Mouse (Mus musculus) myocyte (in vitro differentiated cells): Measurements from ENCODE around the gene Tcl1b5.
"Not testable (repeated sequence)": the region's sequence is repeated elsewhere in the genome, so short reads cannot be mapped to it uniquely, and the experiment has no call there.

ENCODE experiments used
- E2F4 ChIP-seq: IDR thresholded peaks from one replicate; pipeline ENCODE4 v1.6.1; 2011; ENCODE audit warnings: mild to moderate bottlenecking, control low read depth, moderate library complexity; ENCODE audit not compliant: insufficient read depth
- MAX ChIP-seq: IDR thresholded peaks from one replicate; pipeline ENCODE4 v1.6.1; 2011; ENCODE audit warnings: low read depth, mild to moderate bottlenecking, control low read depth
- MYOD1 ChIP-seq, 3 experiments: IDR thresholded peaks; one replicate each; pipeline ENCODE4 v1.6.1; 2011; ENCODE audit warnings: control low read depth in 2 of 3, low read depth in 2 of 3, mild to moderate bottlenecking in 2 of 3, moderate library complexity in 1 of 3; ENCODE audit not compliant: insufficient read length in 2 of 3, control insufficient read depth in 1 of 3
- MYOG ChIP-seq, 3 experiments: IDR thresholded peaks; one replicate each; pipeline ENCODE4 v1.6.1; 2011; ENCODE audit warnings: control low read depth in 2 of 3, low read depth in 2 of 3, mild to moderate bottlenecking in 2 of 3; ENCODE audit not compliant: insufficient read length in 2 of 3, control insufficient read depth in 1 of 3, insufficient read depth in 1 of 3
- POLR2A ChIP-seq: IDR thresholded peaks from one replicate; pipeline ENCODE4 v1.6.1; 2011; ENCODE audit warnings: low read depth, mild to moderate bottlenecking, control low read depth, moderate library complexity; ENCODE audit not compliant: insufficient read length
- POLR2AphosphoS2 ChIP-seq: IDR thresholded peaks from one replicate; pipeline ENCODE4 v1.6.1; 2011; ENCODE audit warnings: low read depth, control low read depth; ENCODE audit not compliant: insufficient read length
- TCF12 ChIP-seq: IDR thresholded peaks from one replicate; pipeline ENCODE4 v1.6.1; 2011; ENCODE audit warnings: mild to moderate bottlenecking, control low read depth; ENCODE audit not compliant: poor library complexity, insufficient read depth, severe bottlenecking
- USF1 ChIP-seq: IDR thresholded peaks from one replicate; pipeline ENCODE4 v1.6.1; 2011; ENCODE audit warnings: low read depth, mild to moderate bottlenecking, control low read depth, moderate library complexity

GRCm38 (mm10) chr12:105199684-105200497 is 23.7 kb downstream of the Tcl1b5 start:
- TF ChIP-seq E2F4; MYOD1 (IDR thresholded peaks at IDR 0.05; ENCODE audit: control insufficient read depth in 1 of 3, insufficient read length in 2 of 3, low read depth in 2 of 3); POLR2AphosphoS2; POLR2A; MAX; MYOG (IDR thresholded peaks at IDR 0.05; ENCODE audit: control insufficient read depth in 1 of 3, insufficient read depth in 1 of 3, insufficient read length in 2 of 3, low read depth in 2 of 3); TCF12; USF1: not testable (repeated sequence)
